Mouse (Mus musculus): Measurements from ENCODE around the gene H2al2a.

The H2al2a gene

DNA sequence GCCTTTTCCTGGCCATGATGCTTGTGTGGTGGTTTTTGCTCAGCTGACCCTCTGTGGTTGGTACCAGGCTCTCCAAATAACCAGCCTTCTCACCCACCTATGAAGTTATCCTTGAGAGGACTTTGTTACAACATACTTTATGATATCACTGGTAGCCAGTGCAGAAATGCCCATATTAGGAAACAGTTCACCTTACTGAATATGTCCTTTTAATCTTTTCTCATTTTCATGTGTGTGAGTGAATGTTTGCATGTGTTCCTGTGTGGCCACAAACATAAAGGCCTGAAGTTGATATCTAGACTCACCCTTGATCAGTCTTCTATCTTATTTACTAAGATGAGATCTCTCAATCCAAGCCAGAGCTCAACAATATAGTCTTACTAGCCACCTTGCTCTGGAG lies at the start of gene H2al2a:
TSS of gene H2al2a (minus strand) at position 101 of the 400 bp plus-strand sequence.
- DNase-seq, result no peak

DNA sequence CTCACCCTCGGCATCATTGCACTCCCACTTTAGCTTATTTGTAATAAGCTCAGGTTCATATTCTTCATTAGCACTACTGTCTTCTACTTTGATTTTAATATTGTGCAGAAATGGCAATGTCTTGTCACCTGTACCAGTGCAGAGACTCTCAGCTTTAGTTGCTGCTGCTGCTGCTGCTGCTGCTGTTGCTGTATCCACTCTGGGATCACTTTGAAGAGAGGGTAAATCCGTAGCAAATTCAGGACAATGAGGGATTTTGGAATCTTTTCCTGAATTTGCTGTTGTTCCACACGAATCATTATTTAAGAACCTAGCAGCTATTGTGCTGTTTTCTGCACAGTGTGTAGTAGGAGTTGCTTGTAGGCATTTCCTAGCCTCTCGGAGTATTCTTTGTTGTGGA lies 49.4 kb upstream of the H2al2a start:
- DNase-seq, result no peak

DNA sequence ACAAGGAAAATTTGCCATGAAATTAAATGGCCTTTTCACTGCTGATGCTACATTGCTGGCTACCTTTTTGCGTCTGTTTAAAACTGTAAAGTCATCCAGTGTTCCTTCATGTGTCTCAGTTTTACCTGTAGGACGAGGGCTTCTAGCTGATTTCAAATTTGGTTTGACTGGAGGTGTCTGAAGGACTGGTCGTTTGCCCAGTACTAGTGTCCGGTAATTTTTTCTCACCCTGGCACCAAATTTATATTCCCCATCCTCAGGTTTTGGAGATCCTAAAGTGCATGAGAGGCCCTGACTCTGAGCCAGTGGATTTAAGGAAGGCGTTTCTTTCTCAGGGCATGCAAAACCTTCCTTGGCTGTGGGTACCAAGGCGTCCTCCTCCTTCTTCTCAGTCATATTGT lies 49.0 kb upstream of the H2al2a start:
- no peak for DNase-seq

DNA sequence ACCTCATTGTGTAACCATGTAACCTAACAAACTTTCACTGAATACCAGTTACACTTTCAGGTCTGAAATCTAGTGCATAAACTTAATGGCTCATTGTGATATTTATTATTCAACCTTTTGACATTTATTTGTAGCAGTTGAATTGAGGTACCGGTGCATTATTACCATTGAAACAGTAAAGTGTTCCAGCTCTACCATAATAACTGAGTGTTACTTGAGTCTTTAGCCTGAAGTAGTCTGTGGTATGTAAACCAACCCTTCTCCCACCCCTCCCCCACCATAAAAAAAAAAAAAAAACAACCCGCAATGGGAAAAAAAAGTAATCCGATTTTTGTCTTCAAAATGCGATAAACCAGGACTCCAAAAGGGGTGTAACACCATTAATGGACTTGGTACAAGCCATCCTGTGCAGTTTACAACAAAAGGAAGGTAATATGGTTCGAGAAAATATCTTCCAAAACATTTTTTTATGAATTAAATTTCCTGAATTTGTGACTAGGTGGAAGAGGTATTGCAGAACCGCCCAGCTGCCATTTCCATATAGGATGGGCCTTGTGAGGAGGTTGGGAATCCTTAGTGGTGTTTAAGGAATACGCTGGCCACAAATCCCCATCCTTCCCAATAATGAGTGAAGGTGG lies 48.5 kb upstream of the H2al2a start:
- DNase-seq, result no peak

DNA sequence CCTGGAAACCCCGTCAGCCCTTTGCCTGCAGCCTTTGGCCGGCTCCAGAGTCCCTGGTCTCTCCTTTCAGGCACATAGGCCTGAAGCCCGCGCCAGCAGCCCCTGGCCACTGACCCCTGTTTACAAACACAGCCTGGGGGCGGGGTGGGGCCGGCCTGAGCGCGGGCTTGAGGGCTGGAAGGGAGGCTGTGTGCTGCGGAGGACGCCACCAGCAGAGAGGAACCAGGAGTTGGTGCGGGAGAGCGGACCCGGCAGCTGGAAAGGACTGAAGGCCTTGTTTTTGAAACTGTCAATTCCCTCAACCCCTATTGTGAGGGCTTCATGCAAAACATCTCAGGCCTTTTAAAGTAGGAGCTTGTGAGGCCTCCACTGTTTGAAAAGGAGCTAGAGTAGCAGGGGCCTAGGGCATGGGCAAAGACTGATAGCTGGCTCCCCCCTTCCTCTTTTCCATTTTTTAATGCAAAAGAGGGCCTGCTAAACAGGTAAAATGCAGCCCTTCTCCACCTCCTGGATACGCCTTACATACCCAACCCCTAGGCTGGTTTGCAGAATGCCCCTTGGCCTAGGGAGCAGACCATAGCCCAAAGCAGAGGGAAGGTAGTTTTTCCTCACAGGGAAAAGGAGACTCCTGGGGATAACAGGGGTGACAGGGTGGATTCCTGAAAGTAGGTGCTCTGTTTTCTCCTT lies 44.6 kb upstream of the H2al2a start:
- peak; percentile 49 for DNase-seq

DNA sequence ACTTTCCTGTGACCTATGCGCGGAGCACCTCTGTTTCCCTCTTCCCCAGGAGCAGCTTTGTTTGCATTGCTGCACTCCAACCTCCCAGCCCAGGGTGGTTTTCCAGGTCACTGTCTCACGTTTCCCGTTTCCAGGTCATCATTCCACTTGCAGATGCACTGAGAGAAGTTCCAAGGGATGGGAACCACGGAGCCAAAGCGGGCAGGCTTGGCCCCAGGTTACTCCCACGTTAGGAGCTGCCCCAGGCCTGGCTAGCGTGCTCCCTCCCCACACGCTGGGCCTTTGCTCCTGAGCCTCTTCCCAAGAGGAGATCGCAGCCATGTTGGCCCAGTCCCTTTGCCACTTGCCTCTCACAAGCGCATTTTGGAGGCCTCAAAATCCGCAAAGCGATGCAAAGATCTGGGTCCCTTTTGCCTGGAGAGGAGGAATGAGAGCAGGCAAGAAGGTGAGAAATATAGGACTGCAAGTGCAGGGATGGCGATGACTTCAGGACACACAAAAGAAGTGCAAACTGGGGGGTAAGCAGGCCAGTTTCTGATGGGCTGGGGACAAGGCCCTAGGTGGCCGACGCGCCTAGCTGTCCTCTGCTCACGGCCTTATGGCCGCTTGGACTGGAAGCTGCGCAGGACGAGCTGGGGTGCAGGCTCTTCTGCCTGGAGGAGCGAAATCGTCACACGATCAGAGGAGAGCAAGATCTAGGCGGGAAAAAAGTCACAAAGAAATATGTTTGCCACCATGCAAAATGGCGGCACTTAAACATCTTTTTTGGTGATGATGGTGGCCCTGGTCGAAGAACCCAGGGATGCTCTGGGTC lies 43.8 kb upstream of the H2al2a start:
- DNase-seq, result no peak

DNA sequence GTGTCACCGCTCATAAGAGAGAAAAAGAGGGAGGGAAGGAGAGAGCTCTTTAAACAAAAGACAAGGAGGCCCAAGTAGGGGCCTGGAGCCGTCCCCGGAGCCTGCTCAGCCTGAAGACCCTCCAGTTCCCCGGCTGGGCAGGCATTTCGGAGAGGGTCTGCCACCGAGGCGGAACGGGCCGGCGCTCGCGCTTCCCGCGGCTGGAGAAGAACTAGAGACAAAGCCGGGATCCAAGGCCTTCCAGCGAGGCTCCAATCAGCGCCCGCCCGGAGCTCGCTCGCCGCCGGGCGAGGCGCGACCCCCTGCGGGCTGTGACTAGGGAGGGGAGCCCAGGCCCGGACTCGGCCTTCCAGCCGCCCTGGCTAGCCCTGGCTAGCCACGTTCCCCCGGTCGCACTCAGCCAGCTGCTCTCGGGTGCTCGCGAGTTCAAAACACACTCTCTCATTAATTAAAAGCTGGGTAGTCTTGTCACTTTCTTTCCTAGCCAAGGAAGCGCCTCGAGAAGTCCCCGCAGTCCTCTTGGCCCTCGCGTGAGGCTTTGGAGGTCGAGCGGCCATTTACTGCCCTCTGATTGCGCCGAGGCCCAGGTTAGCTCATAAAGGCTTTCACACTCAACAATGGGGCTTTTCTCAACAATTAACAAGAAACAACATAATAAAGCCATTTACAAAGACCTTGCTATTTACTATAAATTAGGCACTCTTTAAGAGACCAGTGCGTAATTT lies 43.0 kb upstream of the H2al2a start:
- DNase-seq, result no peak

DNA sequence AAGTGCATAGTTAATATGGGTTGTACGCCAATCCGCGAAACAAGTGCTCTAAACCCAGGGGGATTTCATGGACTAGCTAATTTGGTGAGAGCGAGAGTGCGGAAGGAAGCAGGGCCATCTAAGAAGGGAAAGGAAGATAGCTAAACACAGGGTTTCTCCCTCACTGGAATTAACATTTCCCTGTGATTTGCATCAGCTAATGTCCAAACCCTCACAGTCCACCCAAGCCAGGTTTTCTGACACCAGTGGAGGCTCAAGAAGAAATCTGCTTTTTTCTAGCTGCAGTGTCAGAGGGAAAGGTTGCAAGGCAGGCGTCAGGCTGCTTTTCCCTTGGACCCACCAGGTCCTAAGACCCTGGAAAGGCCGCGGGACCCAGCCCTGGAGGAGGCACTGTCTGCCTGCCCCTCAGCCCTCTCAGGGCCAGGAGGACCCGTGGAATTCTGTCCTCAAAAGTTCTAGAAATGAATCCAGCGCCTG lies 42.2 kb upstream of the H2al2a start:
- DNase-seq, result no peak

DNA sequence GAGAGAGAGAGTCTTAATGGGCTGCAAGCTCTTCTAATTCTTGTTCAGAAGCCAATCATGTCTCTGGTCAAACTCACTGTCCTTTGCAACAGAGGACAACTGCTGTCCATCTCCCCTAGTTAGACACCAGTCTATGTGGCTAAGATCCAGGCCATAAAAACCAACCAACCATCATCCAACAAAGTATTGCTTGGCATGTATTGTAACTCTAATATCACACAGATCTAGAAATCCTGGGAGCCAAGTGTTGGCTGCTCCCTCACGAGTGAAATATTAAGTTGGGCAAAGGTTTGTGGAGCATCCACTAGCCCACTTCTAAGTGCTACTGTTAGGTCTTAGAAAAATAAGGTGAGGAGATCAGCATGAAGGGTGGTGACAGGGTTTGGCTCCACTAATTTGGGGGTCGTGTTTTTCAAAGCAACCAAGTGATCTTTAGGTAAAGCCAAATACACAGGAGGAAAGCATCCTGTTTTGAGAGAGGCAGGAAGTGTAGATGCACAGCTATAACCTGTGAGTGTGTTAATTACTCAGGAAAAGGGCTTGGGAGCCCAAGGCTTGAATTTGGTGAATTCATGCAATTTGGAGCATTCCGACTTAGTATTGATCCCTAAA lies 41.5 kb upstream of the H2al2a start:
- DNase-seq, result peak; percentile 59

DNA sequence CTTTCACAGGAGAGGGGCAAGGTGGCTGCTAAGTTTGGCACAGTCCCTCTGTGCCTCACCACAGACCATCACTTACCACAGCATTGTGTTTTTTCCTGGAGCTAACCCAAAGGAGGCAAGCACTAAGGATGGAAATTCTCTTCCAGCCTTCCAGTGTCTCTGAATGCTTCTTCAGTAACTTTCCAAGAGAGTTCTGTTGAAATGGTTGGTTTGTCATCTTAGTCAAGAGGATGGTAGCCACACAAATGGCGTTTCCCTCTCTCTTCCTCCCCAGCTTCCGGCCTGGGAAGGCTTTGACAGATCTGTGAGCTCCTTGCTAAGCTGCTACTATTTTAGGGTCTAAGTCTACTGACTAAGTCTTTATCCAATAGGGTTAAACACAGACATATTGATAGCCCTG lies 40.7 kb upstream of the H2al2a start, which contains the start of gene A930004D18Rik:
TSS of gene A930004D18Rik (minus strand) at position 247 of the 400 bp plus-strand sequence.
- no peak for DNase-seq

DNA sequence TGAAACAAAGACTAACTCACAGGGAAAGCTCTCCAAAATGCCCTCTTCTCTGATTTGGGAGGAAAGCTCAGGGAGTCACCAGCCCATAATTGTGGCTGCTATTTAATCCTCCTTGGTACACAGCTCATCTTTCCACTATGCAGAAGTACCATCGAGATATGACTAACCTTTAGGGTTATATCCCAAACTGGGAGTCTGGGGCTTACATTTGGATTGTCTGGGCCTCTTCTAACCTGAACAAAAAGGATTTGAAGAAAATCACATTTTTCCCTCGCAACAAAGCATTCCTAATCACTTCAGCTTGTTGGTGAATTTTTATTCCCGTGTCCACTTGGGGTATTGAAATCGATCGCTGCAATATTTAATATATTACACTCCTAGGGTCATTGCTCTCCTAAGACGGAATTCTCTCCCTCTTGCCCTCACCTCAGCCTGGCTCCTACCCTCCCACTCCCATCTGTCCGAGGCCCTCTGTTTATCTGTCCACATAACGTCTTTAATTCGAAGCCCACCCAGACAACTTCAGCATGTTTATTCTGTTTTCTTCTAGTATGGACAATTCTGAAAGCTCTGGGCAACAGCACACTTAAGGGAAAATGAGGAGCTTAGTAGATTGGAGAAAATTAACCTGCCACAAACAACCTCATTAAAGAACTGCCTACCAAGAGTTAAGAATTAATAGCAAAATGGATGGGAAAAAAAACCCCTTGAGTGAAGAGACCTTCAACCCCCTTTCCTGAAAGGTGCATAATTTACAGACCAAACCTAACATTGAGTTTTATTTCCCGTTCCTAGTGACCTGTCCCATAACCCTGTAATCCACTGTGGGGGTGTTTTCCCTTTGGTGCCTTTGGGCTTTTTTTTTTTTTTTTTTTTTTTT lies 37.9 kb upstream of the H2al2a start:
- DNase-seq, result no peak

DNA sequence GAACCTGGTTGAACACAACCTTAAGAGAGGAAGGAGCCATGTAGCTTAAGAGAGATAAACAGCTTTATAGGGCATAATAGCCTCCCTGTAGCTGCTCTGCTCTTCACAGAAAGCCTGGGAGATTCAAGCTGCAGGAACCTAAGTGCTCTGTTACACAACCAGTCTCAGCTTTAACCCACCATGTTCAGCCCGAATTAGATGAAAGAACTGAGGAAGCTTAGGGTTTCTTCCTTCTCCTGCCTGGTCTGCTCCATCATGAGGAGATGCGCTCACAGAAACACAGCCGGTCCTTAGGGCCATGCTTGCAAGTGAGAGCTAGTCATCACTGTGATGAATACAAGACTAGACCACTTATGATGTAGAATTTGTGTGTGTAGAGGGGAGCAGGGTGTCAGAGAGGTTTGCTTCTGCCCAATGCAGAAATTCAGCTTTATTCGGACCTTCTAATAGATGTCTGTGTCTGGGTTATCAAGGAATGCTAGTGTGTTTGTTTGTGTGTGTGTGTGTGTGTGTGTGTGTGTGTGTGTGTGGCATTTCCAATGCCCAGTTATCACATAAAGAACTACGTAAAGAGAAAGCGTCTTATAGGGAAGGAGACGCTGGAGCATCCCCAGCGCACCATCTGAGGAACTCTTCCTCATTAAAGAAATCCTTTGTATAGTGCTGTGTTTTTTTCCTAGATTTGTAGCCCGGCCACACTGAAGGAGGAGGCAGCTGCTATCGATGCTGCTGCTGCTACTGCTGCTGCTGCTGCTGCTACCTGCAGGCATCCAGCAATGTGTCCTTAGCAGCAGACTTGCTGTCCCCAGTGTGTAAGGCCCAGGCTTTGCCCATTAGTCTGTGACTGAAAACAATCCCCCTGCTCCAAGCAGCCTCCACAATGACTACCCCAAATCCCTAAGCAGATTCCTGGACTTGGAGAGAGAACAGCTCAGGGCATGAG lies 36.7 kb upstream of the H2al2a start:
- DNase-seq, result no peak

DNA sequence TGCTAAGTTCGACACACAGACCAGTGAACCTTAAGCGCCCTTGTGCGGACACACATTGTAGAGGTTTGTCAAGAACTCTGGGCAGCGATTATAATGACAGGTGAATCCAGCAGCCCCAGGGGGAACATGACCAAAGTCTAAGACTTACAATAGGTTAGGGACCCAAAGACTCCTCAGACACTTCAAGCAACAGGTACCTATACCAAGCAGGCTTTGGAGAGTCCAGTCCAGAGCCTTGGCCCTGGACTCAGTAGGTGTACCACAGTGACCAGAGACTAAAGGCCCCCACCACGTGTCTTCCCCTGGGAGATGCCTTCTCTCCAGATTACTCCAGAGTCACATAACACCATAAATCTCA lies 35.8 kb upstream of the H2al2a start:
- DNase-seq, result peak; percentile 64

DNA sequence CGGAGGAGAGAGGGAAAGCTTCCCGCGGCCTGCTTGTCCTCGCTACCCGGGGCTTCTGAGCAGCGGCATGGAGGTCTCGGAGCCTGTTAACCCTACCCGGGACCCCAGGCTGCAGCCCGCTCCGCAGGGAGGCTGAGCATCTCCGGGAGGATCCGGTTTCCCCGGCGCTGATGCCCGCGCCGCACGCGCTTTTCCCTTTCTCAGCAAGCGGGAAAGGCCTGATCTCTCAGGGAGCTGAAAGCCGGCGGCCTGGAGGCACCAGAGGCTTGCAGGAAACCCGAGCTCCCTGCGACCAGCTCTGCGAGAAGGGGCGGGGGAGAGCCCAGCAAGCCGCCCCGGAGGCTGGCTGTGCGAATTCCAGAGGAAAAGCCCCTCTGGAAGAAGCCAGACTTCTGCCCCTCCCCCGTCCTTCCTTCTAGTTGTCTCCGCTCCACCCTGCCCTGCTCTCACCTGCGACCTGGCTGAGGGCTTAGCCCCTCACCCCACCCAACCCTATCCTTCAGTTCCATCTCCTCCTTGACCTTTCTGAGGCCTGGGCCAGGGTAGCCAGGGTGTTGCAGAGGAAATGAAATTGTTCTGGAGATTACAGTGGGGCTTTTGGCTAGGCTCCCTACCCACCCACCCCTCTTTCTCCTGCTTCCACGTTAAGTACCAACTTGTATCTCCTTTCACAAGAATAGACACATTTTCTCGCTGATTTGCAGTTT lies 35.2 kb upstream of the H2al2a start:
- peak; percentile 45 for DNase-seq

DNA sequence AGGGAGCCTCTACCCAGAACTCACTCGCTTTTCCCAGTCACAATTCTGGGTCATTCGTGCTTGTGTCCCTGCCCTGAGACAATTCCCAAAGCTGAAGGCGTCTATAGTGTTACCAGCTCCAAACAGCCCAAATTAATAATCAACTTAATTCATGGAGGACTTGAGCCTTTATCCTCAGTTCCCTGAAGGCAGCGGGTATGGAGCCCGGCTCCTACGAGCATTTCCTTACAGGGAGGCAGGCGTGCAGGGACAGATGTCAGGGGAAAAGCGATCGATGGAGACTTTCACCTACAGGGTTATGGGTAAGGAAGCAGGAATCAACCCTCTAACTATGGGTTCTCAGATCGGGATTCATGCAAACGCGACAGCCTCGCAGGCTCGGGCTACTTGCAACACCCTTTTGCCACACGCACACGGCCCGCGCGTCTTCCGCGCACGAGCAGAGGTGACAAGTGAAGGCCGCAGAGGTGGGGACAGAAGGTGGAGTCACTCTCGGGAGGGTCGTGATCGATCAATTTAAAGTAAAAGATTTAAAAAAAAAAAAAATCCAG lies 34.6 kb upstream of the H2al2a start:
- DNase-seq, result peak; percentile 48

DNA sequence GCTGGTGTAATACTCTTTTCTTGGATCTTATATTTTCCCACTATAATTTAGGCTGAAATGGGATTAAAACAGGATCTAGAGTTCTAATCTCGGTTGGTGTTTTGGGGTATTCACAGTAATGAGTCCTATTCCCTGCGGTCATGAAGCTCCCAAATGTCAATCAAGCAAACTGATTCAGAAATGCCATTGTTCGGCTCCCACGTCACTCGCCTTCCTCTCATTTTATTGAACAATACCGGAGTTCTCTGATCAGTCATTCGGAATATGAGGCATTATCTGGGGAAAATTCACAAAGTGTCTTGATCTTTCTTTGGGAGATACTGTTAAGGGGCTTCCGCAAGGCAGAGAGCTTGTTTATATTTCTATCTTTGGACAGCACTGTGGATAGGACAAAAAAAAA lies 33.8 kb upstream of the H2al2a start:
- no peak for DNase-seq

DNA sequence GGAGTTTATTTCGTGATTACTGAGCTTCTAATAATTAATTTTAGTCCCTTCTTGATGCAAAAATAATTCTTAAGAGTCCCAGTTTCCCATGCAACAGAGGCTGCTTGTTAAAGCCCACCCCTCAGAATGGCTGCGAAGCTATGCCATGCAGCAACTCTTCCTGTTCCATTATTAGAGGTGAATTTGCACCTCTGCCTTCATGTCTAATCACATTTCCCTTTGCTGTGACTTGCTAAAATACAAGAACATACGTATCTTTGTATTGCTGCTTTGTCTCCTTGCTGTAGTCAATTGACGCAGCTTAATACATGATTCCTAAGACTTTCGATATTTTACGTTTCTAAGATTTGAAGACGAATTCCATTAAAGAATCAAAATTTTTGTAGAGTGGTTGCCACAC lies 32.9 kb upstream of the H2al2a start:
- DNase-seq, result no peak

DNA sequence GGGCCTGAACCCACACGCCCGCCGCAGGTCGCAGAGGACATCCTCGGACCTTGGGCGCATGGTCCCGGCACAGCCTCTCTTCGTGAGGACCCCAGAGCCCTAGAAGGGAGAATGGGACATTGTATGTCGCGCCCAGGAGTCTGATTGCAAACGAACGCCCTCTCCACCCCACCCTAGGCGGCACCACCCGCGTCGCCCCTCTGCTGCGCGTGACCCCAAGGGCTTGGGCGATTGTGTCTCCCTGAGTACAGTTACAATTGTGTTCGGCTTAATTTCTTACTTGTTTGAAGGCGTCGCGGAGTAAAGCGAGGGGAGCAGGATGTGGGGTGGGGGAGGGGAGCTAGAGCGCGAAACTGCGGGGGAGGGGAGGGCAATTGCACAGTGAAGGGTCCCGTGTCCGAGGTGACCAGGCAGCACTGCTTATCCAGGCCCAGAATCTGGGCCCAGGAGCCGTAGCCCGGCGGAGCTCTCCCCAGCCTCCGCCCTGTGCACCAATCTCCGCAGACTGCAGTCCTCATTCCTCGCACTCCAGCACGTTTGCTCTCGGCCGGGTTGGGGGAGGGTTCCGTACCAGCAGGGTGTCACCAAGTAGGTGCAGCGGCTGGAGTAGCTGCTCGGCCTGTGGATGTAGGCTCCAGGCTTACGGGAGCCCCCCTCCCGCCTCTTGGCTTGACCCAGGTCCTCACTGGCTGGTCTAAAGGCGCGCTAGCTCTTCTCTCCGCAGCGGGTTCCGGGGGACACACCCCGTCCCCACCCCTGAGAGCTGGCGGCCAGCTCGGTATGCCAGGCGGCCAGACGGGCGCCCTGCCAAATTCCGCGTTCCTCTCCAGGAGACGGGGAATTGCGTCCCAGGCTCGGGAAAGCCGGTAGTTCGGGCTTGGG lies 31.6 kb upstream of the H2al2a start:
- peak; percentile 96 for DNase-seq
